Mouse (Mus musculus) heart, postnatal 0 days (tissue): ENCODE measurements at regions not wholly inside any gene's neighbourhood (a gene's known extent, or its start where the extent isn't known, plus 50 kb on each side); places are given as distances from the start of the nearest gene placed in this dataset.

Experiments used
- ATAC-seq: fragments of 200-750 bp; cut with Nextera tagmentation; 2 replicates; pipeline ENCODE4 v1.8.0; 2017; ENCODE audit warnings: low read depth, moderate number of reproducible peaks, moderate library complexity; ENCODE audit not compliant: insufficient read depth
- DNase-seq: peaks from one replicate; pipeline ENCODE4 v3.0.0-alpha.2; 2016; ENCODE audit warnings: low spot score
- H3K27ac ChIP-seq: fragments of 300-500 bp; sonication (generic); 2 replicates; pipeline ENCODE4 v1.5.1; 2014; ENCODE audit warnings: low read depth, mild to moderate bottlenecking
- H3K27me3 ChIP-seq: fragments of 300-500 bp; sonication (generic); 2 replicates; pipeline ENCODE4 v1.6.1; 2014; ENCODE audit warnings: low read length, mixed read lengths; ENCODE audit not compliant: control insufficient read depth, insufficient read depth
- H3K36me3 ChIP-seq: fragments of 300-500 bp; sonication (generic); replicated peaks from 2 replicates; pipeline ENCODE4 v1.6.1; 2014; ENCODE audit warnings: low read length, mixed read lengths; ENCODE audit not compliant: control insufficient read depth, insufficient read depth
- H3K4me1 ChIP-seq: fragments of 300-500 bp; sonication (generic); 2 replicates; pipeline ENCODE4 v1.6.1; 2014; ENCODE audit warnings: antibody characterized with exemption; ENCODE audit not compliant: control insufficient read depth, insufficient read depth
- H3K4me2 ChIP-seq: fragments of 300-500 bp; sonication (generic); 2 replicates; pipeline ENCODE4 v1.6.1; 2014; ENCODE audit warnings: low read depth, mild to moderate bottlenecking, low read length, moderate library complexity
- H3K4me3 ChIP-seq: fragments of 300-500 bp; sonication (generic); 2 replicates; pipeline ENCODE4 v1.5.1; 2014; ENCODE audit warnings: low read depth, low read length
- H3K9ac ChIP-seq: fragments of 300-500 bp; sonication (generic); replicated peaks from 2 replicates; pipeline ENCODE4 v1.6.1; 2014; ENCODE audit warnings: low read depth, low read length, mixed read lengths
- H3K9me3 ChIP-seq: fragments of 300-500 bp; sonication (generic); replicated peaks from 2 replicates; pipeline ENCODE4 v1.6.1; 2016; ENCODE audit warnings: low read length; ENCODE audit not compliant: control insufficient read depth
- CTCF ChIP-seq: IDR thresholded peaks from 2 replicates; pipeline ENCODE4 v1.5.1; 2016; ENCODE audit warnings: antibody characterized with exemption, control low read depth, low read depth
- EP300 ChIP-seq: IDR thresholded peaks from 2 replicates; pipeline ENCODE4 v1.6.1; 2016; ENCODE audit warnings: antibody characterized with exemption, low read depth
- WGBS: fragments of 180-500 bp; shearing (Covaris S2); extraction: QIAGEN DNeasy Blood & Tissue Kit; methylation state at CpG from one replicate; pipeline ENCODE4 v1.1.7; 2014; 5-methylcytosine and 5-hydroxymethylcytosine counted together

DNA sequence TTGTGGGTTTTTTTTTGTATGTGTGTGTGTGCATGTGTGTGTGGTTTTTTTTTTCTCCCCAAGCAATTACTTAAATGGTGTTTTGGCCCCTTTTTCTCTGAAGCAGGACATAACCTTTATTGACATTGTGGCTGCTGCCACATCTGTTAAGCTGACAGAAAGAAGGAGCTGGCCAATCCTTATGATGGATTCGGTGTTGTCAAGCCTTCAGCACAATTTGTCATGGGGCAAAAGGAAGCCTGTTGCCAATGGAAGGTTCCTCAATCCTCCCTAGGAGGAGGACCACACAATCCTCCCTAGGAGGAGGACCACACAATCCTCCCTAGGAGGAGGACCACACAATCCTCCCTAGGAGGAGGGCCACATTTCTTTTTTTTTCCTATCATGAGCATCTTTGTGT, 371.0 kb downstream of the Nuf2 start:
- no peaks in the 10 kb centered on the region; the same call in 1 of the 2 replicates for H3K9me3 ChIP-seq
- TF ChIP-seq CTCF (no peak), EP300 (no peak)

GRCm38 (mm10) chr1:169159786-169160185, 371.5 kb downstream of the Nuf2 start:
- no peak overlapping the region for H3K27ac ChIP-seq
- no peak for DNase-seq
- H3K4me1 ChIP-seq = no peaks in the 10 kb centered on the region
- no peak for ATAC-seq
- no peak overlapping the region for H3K4me2 ChIP-seq
- H3K9ac ChIP-seq = no peak overlapping the region
- no peak overlapping the region for H3K4me3 ChIP-seq
- H3K27me3 ChIP-seq = no peaks in the 10 kb centered on the region
- H3K36me3 ChIP-seq = no peaks in the 10 kb centered on the region
- no peak for TF ChIP-seq EP300
- no peak for TF ChIP-seq CTCF
- no peaks in the 10 kb centered on the region; the same call in 1 of the 2 replicates for H3K9me3 ChIP-seq

More for the DNA sequence above, 371.0 kb downstream of the Nuf2 start:
- ATAC-seq = no peak
- 68% methylated on average over 1 of the region's 1 CpGs for WGBS
- H3K4me1 ChIP-seq = no peaks in the 10 kb centered on the region
- H3K4me3 ChIP-seq = no peak overlapping the region
- H3K9ac ChIP-seq = no peak overlapping the region
- H3K36me3 ChIP-seq = no peaks in the 10 kb centered on the region
- H3K4me2 ChIP-seq = no peak overlapping the region
- no peak overlapping the region for H3K27ac ChIP-seq
- DNase-seq = no peak
- H3K27me3 ChIP-seq = no peaks in the 10 kb centered on the region

DNA sequence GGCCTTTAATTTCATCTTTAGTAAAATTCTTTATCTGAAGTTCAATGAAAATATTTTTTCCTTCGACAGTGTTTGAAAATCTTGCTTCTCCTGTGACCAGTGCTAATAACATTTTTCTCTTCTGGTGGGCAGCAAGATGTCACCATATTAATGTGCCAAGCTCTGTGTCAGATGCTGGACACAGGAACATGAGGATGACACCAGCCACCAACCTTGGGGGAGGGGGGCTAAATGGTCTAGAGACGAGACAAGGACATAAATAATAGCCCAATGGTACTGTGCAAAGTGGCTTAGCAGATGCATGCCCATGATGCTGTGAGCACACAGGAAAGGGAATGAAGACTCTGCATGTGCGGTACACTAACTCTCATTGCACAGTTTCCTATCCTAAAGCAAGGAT, 373.8 kb downstream of the Nuf2 start:
- Histone ChIP-seq H3K27me3 (no peaks in the 10 kb centered on the region), H3K27ac (no peak overlapping the region), H3K36me3 (no peaks in the 10 kb centered on the region), H3K9ac (no peak overlapping the region), H3K4me3 (no peak overlapping the region), H3K9me3 (no peaks in the 10 kb centered on the region; the same call in 1 of the 2 replicates), H3K4me1 (no peaks in the 10 kb centered on the region), H3K4me2 (no peak overlapping the region)
- no peak for DNase-seq
- no peak for TF ChIP-seq CTCF
- TF ChIP-seq EP300 = no peak
- WGBS = 80% methylated on average over 3 of the region's 3 CpGs
- no peak for ATAC-seq

- TF ChIP-seq CTCF (no peak), EP300 (no peak)
- no peak for ATAC-seq
- Histone ChIP-seq H3K4me1 (no peaks in the 10 kb centered on the region), H3K27me3 (no peaks in the 10 kb centered on the region), H3K4me2 (no peak overlapping the region), H3K27ac (no peak overlapping the region), H3K4me3 (no peak overlapping the region), H3K9me3 (no peaks in the 10 kb centered on the region; the same call in 1 of the 2 replicates), H3K9ac (no peak overlapping the region), H3K36me3 (no peaks in the 10 kb centered on the region)
- 81% methylated on average over 4 of the region's 4 CpGs for WGBS
- no peak for DNase-seq
These were observed 374.4 kb downstream of the Nuf2 start for GRCm38 (mm10) chr1:169156875-169157274.

- ATAC-seq (no peak), DNase-seq (no peak)
- Histone ChIP-seq H3K36me3 (no peaks in the 10 kb centered on the region), H3K9me3 (no peaks in the 10 kb centered on the region), H3K4me3 (no peak overlapping the region), H3K27me3 (no peaks in the 10 kb centered on the region), H3K27ac (no peak overlapping the region), H3K4me2 (no peak overlapping the region), H3K9ac (no peak overlapping the region), H3K4me1 (no peaks in the 10 kb centered on the region)
- WGBS = 71% methylated on average over 14 of the region's 14 CpGs
- TF ChIP-seq CTCF (no peak), EP300 (no peak)
These were observed 375.5 kb downstream of the Nuf2 start for GRCm38 (mm10) chr1:169155484-169156459.

DNA sequence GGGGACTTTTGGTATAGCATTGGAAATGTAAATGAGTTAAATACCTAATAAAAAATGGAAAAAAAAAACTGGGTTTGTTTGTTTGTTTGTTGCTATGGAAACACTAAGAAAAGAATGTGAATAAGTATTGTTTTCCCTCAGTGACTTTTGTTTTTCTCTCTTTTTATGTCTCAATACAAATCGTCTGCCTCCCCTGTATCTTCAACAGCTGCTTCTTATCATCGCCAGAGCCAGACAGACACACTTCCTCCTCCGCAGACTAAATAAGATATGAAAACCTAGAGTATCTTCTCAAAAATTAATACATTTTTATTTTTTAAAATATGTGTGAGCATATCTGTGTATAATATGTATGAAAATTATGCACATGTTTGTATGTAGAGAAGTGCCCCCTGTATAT, 389.0 kb downstream of the Nuf2 start:
- Histone ChIP-seq H3K4me2 (no peak overlapping the region), H3K9me3 (peaks cover 9% of the 10 kb centered on the region; the same call in 1 of the 2 replicates), H3K27ac (no peak overlapping the region), H3K27me3 (no peaks in the 10 kb centered on the region), H3K36me3 (no peaks in the 10 kb centered on the region), H3K4me3 (no peak overlapping the region), H3K9ac (no peak overlapping the region), H3K4me1 (no peaks in the 10 kb centered on the region)
- TF ChIP-seq CTCF (no peak), EP300 (no peak)
- no peak for ATAC-seq
- 63% methylated on average over 3 of the region's 3 CpGs for WGBS
- DNase-seq = no peak
